Mouse (Mus musculus) B cell, adult 67 days (primary cell): ENCODE measurements around the gene 1600012H06Rik. TPM values are rescaled to one million over a fixed set of nuclear protein-coding genes. Genes with fewer than 3 reads are reported as not detected.

Experiments
- total RNA-seq, 2 experiments: library from RNA; stranded (reverse); gene quantifications; 4 replicates each; pipeline ENCODE4 v1.2.4; 2023

Gene 1600012H06Rik
- total RNA-seq = 10 to 100 TPM; 18.3 to 22.4 TPM

DNA sequence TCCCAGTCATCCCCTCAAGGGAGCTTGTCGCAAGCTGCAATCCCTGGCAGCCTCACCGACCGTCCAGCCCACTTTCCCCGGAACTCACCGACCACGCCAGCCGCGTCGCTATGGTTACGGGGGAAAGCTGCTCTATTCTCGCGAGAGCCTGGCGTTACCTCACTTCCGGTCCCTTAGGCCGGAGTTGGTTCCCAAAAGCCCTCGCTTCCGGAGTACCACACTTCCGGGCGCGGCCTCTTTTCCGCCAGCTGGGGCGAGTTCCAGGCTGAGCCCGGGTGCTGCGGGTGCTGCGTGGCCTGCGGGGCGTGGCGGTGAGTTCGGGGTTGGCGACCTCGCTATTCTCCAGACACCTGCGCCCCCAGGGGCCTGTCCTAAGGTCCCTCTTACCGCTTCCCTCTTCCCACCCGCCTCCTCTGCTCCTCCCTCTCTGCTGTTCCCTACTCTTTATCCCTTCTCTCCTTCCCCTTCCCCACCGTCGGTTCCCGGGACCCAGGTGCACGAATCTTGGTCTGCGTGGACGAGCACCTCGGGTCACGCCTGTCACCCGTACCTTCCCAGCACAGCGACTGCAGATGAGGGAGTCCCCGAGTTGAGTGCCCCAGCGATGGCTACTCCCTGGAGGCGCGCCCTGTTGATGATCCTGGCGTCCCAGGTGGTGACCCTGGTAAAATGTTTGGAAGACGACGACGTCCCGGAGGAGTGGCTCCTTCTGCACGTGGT is at the start of gene 1600012H06Rik, which contains the start of gene Wdr27:
Gene 1600012H06Rik, plus strand, starts transcription at position 176 of the 720 bp plus-strand sequence.
Gene Wdr27, minus strand, starts transcription at position 150 of the 720 bp plus-strand sequence.

DNA sequence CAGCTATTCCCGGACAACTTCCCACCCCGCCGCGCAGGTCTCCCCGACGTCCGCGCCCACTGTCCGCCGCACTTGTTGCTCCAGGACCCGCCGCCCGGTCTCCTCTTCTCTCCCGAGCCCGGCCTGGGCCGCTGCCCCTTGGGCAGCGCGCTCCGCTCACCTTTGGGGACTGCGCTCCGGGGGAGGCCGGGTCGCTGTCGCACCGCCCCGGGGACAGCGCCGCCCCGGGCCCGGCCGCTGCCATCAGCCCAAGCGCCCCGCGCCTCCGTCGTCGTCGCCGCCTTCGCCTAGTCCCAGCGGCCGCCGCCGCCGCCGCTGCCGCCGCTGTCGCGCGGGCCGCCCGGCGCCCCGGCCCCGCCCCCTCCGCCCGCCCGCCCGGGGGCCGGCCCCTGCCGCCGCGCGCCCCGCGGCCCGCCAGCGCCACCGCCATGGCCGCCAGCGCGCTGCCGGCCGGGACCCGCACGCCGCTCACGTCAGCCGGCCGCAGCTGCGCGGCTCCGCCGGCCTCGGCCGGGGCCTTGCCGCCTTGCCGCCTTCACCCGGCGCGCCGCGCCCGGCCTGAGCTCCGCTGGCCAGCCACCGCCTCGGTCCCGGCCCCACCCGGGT is 18.1 kb downstream of the 1600012H06Rik start, which contains the start of gene Phf10:
Gene Phf10, minus strand, starts transcription at position 323 of the 606 bp plus-strand sequence.

DNA sequence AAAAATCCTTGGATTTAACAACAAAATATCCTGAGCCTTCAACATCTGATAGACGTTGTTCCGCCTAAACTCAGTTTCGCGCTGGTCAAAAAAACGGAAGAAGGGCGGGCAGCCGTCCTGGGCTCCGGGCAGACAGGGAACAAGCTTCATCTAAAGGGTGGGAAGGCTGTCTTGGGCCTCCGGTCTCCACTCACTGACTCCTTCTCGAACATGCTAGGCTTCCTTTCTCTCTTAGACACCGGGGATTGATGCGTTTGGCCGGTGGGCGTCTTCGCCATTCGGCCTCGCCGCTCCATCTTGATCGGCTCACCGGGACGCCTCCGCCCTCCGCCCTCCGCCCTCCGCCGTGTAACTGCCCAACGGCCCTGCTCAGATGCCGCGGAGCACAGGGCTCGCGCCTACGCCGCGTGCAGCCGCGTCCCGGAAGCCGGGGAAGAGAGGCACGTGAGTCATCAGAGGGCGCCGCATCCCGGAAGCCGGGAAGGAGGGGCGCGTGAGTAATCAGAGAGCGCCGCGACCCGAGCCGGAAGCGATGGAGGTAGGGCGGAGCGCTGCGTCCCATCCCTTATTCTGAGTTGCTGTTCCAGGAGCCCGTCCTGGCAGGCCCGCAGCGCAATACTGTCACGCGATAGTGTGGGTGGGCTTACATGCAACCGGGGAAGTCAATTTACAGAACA is 35.5 kb downstream of the 1600012H06Rik start, which contains the start of the genes 9030025P20Rik and Gm3417:
Gene 9030025P20Rik, plus strand, starts transcription at position 107 of the 677 bp plus-strand sequence.
Gene Gm3417, minus strand, starts transcription at position 429 of the 677 bp plus-strand sequence.

Other genes starting within 250 kb of the 1600012H06Rik start
- not detected for gene Thbs2, start 248.9 kb upstream of the 1600012H06Rik start, total RNA-seq
- not detected for gene Wdr27, start within 50 bp of the 1600012H06Rik start, total RNA-seq
- 10 to 100 TPM; 34.1 to 42.1 TPM for gene Phf10, start 18.1 kb downstream of the 1600012H06Rik start, total RNA-seq
- 10 to 100 TPM; 29.4 to 30.5 TPM for gene 9030025P20Rik, start 35.3 kb downstream of the 1600012H06Rik start, total RNA-seq
- not detected for gene Gm3417, start 35.6 kb downstream of the 1600012H06Rik start, total RNA-seq
- 10 to 100 TPM in 1 of 2 experiments, 1 to 10 TPM in 1; 5.3 to 12.2 TPM for gene Gm3435, start 67.0 kb downstream of the 1600012H06Rik start, total RNA-seq
- gene Ermard, start 98.0 kb downstream of the 1600012H06Rik start, total RNA-seq = 100 to 1,000 TPM; 188 to 209 TPM
- 1 to 10 TPM in 1 of 2 experiments, not detected in 1; 1.7 TPM for gene Tcte3, start 98.3 kb downstream of the 1600012H06Rik start, total RNA-seq
- gene Gm3448, start 98.4 kb downstream of the 1600012H06Rik start, total RNA-seq = 10 to 100 TPM; 11.1 to 13.7 TPM